Mouse (Mus musculus) hematopoietic stem cell, adult 5-6 weeks (primary cell): Measurements from ENCODE around the gene Zfp410. TPM values are rescaled to one million over a fixed set of nuclear protein-coding genes. Genes with fewer than 3 reads are reported as not detected.
A peak's percentile ranks its signal among the peaks of the same experiment; 100 is the strongest.
"Not testable (repeated sequence)": the region's sequence is repeated elsewhere in the genome, so short reads cannot be mapped to it uniquely, and the experiment has no call there.

Experiments
- ATAC-seq, 2 experiments: fragments of 125-278 bp in 1 of 2; replicated peaks in 1 of 2; 2 replicates each; pipeline ENCODE4 v1.8.0; 2016 to 2017; ENCODE audit warnings: inconsistent platforms in 2 of 2, mild to moderate bottlenecking in 2 of 2, moderate number of reproducible peaks in 2 of 2, low read depth in 1 of 2, moderate TSS enrichment in 1 of 2; ENCODE audit not compliant: low FRiP score in 2 of 2, poor library complexity in 2 of 2, severe bottlenecking in 2 of 2, insufficient read depth in 1 of 2, low TSS enrichment in 1 of 2
- total RNA-seq: library from RNA; stranded (forward); fragments of 172-1452, 232-1000 nt; gene quantifications from 2 replicates; pipeline ENCODE4 v1.2.3, GENCODE M21; 2017

The Zfp410 gene
- total RNA-seq, 1 experiment from 2014 or later = 37.7 TPM

GRCm38 (mm10) chr12:84327111-84327512, 10.5 kb downstream of the Zfp410 start:
- no peak for ATAC-seq

DNA sequence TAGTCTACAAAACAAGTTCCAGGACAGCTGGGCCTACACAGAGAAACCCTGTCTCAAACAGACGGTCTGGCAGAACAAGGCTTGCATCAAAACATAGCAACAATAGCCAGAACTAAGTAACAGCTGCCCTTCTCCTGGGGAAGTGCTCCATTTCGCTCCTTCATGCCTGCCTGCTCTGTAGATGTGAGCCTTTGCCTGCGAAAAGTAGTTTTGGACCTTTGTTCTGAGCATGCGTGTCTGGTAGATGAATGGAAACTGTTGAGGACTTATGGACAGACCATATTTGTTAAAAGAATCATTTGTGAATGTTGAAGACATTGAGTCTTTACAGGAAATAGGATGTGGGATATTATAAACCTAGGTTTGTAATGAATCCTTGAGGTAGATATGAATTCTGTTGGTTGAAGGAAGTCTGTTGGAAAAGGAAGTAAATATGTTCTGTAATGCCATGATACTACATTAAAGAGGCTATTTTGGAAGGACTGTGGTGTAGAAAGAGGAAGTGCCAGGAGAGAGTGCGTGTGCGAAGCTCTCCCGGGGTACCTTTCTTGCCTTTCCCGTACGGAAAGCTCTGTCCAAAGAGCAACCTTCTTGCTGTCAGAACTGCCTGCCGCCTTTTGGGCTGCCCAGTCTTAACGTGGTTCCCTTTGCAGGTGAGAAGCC, 20.4 kb downstream of the Zfp410 start:
- ATAC-seq = peak; percentile 69 to 94

GRCm38 (mm10) chr12:84347192-84347591, 30.5 kb downstream of the Zfp410 start:
- peak; percentile 76 for ATAC-seq

GRCm38 (mm10) chr12:84358699-84359098, 42.0 kb downstream of the Zfp410 start:
- not testable (repeated sequence) for ATAC-seq

- peak; percentile 96 to 98 for ATAC-seq
Measured at GRCm38 (mm10) chr12:84361555-84362489, 45.2 kb downstream of the Zfp410 start, which contains the start of the genes Coq6 and Fam161b. Gene Coq6, plus strand, starts transcription at chr12:84361657. Gene Fam161b, minus strand, starts transcription at chr12:84361833.

DNA sequence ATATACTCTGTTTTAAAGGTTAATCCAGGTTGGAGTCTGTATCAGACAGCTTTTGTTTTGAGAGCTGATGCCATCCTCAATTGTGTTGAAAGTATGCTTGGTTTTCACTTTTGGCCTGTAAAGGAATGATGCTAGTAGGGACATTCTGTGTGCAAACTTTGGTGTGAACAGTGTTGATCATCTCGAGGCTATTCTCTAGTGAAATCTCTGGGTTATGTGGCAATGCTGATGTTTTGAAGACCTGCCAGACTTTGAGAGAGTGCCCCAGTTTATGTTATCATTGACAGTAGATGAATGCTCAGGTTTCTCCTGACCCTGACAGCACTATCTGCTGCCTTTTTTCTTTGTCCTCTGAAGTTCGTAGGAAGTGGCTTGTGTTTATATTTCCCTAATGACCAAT, 46.2 kb downstream of the Zfp410 start:
- no peak for ATAC-seq

DNA sequence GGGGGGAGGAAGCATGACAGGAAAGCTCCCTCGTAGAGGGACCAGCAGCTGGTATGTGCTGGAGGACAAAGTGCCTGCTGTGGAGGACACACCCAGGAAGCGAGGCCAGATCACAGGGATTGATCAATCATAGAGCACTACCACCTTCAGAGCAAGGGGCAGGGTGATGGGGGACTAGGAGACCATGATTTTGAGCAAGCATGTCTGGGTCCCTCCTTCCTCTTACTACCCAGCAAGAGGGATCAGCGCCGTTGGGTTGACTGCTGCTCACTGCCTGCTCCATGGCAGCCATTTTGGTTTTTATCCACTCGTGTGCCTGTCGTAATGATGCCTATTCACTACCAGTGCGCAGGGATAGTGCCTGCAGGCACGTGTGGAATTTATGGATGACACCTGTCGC, 47.6 kb downstream of the Zfp410 start:
- no peak for ATAC-seq

- ATAC-seq = no peak
Measured at GRCm38 (mm10) chr12:84365137-84365536, 48.5 kb downstream of the Zfp410 start.

DNA sequence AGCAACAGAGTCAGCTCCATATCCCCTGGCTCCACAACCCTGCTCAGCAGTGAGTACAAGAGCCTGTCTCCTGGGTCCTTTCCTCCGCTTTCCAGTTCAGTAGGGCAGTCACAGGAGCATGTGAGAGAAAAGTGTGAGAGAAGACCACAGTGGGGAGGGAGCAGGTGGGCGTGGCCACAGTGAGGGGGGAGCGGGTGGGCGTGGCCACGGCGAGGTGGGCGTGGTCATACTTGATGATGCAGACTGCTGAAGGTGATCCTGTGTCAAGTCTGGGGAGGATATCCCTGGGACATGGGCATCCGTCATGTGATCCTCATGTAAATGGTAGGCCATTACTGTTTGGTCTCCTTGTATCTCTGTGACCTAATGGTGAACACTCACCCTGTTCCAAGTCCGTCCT, 50.3 kb downstream of the Zfp410 start:
- ATAC-seq = no peak

- ATAC-seq = no peak
Measured at GRCm38 (mm10) chr12:84371647-84372046, 55.0 kb downstream of the Zfp410 start.

GRCm38 (mm10) chr12:84373831-84374481, 57.3 kb downstream of the Zfp410 start:
- ATAC-seq = no peak

DNA sequence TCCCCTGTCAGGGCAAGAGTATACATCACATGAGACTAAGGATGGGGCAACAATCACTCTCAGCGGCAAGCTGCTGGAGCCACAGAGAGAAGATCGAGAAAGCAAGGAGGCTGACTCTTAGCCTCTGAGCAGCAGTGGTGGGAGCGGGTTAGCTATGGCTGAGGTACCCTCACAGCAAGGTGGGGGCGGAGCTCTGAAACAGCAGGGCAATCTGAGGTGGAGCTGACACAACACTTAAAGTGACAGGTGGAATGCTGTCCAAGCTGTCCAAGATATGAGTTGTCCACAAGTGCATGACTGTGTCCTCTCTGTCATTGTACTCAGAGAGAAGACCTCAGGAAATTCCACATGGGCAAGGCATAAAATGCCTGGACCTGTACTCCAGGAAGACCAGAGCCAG, 65.7 kb downstream of the Zfp410 start:
- no peak for ATAC-seq

DNA sequence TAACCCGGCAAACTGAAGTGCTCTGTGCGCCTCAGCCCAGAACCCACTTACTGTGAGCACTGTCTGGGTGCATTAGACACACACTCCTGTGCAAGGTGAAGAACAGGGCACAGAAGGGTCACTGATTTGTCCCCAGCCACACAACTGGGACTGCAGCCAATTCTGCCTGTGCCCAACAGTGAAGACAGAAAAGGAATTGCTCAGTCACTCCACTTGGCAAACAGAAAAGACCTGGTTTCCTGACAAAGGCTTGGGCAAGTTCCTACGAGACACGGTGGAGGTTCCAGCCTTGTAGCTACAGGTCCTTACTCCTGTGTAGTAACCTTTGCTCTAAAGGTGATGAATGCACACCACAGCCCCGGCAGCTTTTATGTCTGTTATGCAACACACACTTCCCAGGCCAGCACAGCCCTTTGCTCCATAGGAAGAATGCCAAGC, 68.0 kb downstream of the Zfp410 start:
- peak; percentile 70 to 84 for ATAC-seq

- no peak for ATAC-seq
Measured at GRCm38 (mm10) chr12:84385408-84385807, 68.8 kb downstream of the Zfp410 start.

GRCm38 (mm10) chr12:84388097-84388496, 71.4 kb downstream of the Zfp410 start:
- ATAC-seq = no peak

DNA sequence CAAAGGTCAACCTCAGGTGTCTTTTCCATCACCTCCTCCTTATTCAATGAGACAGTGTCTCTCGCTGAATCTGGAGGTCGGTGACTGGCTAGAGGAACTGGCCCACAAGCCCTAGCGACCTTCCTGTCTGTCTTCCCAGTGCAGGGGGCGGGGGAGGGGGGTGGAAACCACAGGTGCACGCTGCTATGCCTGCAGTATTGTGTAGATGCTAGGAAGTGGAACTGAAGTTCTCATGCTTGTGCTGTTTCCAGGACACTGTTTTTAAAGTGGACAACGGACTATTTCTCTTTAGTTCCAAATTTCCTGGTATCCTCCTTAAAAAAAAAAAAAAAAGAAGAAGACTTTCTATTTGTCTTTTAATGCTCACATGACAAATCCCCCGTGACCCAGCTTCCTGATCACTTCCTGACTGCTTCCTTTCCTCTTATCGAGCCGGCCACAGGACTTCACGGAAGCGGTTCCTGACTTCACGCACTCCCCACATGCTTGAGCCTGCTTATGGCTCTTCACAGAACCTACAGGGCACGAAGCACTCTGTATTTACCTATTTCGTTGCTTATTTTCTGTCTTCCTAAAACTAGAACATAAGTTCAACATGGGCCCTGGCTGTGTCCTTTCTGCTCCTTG, 72.2 kb downstream of the Zfp410 start:
- ATAC-seq = peak; percentile 44 to 66

GRCm38 (mm10) chr12:84390336-84390735, 73.7 kb downstream of the Zfp410 start:
- no peak for ATAC-seq
